Mouse (Mus musculus): ENCODE results near the gene Myh14.

DNA sequence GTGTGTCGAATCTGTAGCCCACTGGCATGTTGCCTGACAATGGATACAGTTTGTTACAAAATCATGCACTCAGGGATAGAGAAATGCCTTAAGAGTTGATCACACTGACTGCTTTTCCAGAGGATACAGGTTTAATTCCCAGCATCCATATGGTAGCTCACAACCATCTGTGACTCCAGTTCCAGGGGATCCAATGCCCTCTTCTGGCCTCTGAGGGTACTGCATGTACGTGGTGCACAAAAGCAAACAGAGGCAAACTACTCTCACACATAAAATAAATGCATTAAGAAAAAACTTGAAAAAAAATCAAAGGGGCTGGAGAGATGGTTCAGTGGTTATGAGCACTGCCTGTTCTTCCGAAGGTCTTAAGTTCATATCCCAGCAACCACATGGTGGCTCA is 53.6 kb downstream of the Myh14 start:
- peak; percentile 56 for TF ChIP-seq CTCF (IDR thresholded peaks at IDR 0.05; ENCODE audit: low read depth)
- TF ChIP-seq EP300 (optimal IDR thresholded peaks at IDR 0.05), result no peak
